Mouse (Mus musculus) kidney, postnatal 25 days (tissue): Measurements from ENCODE around the gene Aamp.

ENCODE experiments used
- DNase-seq, 2 experiments: peaks; one replicate each; pipeline ENCODE4 v3.0.0; 2021; ENCODE audit warnings: mixed read lengths in 2 of 2

The Aamp gene

DNA sequence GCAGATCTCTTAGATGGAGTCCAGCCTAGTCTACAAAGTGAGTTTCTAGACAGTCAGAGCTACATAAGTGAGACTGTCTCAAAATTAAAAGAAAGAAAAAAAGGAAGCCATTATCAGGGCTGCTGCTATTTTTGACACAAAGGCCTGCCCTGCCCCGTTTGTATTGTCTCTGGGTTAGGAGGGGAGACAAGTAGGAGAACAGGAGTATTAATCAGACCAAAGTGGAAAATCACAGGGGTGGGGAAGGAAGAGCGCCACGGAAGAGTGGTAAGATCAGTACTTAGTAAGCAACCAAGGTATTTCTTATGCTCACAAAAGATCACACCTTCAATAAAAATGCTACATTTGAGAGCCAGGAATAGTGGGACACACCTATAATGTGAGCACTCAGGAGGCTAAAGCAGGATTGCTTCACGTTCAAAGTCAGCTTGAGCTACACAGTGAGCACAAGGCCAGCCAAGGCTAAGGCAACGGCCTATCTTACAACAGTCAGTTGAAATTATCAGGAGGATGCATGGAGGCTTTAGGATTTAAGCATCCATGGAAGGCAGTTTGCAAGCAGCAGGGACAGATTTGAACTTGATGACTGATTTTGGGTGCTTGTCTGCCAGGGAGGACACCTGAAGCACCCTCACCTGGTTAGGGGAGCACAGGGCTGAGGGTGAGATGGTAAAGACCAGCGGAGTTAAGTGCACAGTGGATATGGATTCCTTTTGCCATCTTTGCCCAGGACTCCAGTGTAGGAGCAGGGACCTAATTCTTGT, 16.0 kb upstream of the Aamp start:
- DNase-seq, result no peak

DNA sequence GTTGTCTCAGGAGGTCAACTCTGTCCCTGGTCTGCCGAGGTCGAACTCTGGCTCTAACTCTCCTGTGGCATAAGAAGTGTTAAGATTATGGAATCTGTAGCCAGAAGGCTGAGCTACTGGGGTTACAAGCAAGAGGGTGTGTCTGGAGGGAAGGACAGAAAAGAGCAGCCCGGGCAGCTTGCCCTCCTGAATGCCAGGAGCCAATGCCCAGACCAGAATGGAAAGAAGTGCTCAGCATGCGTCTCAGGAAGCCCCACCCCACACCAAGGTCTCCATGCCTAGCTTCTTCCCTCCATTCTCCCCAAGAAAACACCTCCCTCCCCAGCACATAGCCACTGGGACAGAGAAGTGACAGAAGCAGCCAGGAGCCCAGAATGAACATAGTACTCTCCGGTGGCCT, 14.5 kb upstream of the Aamp start:
- no peak for DNase-seq

DNA sequence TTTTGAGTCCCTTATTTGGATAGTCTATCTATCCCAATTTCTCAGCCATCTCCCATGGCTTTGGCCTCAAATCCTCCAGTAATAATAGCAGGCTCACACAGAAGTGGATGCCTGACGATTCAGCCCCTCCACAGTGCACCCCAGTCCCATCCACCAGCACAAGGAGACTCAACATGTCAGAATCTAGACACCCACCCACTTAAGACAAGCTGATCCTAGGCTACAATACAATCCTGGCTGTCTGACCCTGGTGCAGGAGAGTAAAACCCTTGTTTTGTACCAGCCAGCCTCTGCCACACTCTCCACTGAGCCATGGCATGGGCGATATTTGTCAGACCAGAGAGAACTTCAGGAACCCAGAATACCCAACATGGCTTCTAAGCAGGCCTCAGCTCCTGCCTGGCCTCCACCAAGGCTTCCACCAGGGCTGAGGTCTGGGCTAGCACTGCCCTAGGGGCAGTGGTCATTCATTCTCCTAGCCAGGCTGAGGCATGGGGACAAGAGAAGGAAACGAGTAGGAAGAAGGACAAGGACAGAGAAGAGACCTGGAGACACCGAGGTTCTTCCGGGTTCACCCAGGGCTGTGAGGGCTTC, 13.7 kb upstream of the Aamp start:
- no peak for DNase-seq

DNA sequence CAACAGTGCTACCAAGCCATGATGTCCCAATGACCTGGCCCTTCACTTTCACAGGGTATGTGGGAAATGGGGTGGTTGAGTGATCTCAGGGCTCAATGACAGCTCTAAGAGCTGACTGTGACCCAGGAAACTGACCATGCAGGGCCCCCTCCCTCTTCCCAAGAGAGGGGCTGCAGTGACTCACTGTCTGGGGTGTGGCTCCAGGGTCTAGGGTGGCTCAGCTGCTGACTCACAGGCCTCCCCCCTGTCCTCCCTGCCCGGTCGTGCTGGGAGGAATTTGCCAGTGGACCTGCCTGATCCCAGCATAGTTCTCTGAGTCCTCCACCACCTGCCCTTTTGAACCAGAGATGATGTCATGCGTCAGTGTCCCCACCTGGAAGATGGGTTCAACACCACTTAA, 12.7 kb upstream of the Aamp start:
- peak in 1 of 2 experiments; percentile 75 for DNase-seq

DNA sequence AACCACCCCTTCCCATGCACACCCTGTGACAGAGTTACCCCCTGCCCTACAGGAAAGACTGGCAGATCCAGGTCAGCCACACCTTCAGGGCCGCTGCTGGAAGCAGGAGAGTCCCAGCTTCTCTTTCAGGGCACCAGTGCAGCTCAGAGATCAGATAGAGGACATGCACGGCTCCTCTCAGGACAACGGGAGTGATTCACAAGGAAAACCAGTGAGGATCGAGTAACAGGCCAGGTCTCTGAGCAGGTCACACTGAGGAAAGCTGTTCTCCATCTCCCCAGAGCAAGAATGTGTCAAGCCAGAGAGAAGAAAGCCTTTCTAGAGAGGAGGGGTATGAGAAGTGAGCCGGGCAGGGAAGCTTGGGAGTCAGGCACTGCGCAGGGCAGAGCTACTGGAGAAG, 11.9 kb upstream of the Aamp start:
- DNase-seq, result no peak

DNA sequence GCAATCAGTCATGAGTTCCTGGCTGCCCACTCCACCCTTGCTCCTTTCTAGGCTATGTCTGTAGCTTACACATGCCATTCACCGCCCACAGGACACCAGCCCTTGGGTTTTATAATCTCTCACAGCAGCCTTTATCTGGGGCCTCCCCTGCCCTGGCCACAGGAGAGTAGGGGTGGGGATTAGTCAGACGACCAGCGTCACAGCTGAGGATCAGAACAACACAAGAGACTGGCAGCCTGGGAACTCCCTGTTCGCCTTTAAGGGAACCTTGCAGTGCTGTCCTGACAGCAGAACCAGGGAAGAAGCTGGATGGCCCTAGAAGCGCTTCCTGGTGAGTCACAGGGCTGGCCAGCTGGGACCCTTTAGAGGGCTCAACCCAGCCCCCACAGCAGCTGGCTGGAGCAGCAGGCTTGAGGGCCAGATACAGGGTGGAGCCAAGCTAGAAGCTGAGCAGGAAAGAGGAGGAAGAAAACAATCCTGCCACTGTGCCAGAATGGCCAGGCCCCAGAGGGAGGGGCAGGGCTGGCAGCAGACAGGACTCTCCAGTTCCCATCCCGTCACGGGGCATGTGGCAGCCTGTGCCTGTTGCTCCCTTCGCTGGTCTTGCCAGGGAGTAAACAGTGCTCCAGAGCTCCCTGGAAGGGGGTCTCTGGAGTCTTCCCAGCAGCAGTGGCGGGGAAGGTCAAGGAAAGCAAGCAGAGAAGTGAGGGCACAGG, 11.1 kb upstream of the Aamp start:
- DNase-seq, result peak; percentile 86 to 94

DNA sequence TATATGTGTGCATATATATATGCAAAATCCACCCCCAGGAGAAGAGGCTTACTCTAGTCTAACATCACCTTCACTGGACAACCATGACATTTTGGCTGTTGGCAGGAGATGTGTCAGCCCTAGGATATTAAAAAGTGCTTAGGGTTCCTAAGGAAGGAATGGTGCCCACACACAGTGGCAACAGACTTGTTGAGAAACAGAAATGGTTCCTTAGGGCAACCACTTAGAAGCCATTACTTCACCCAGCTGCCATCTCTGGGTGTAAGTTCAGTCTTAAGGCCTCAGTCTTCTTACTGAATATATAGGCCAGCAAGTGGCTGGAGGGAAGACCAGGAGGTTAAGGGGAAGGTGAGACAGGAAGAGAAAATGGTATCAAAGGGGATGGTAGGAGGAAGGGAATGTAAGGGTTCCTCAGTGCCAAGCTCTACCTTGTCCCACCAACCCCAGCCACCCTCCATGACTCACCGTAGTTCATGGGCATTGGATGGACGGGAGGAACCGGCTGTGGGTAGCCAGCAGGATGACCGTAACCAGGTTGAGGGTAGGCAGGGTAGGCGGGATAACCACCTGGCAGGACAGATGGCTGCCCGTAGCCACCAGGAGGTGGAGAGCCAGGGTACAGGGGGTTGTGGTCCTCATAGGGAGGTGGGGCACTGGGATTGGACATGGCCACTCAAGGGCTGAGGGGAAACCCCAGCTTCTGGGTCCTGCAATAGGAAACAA, 10.4 kb upstream of the Aamp start:
- DNase-seq, result no peak

DNA sequence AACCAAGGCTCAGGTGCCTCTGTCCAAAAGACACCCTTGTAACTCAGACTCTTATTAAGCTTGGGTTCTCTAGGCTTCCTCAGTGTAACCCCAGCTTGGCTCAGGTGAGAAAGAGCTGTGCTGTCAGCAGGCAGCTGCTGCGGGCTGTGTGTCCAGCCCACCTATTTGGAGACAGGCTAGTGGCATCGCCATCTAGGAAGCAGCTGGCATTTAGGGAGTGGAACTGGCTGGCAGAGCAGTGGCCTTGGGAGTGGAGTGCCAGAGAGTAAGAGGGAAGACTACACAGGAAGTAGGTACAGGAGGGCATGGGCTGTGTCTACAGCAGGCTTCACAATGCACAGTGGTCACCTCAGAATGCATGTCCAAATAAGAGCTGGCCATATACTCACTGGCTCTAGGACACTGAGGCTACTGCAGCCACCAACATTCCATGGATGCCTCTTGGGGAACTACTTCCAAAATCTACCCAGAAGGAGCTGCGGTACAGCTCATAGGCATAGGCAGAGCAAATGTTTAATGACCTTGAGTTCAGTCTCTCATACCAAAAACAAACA, 9.6 kb upstream of the Aamp start:
- no peak for DNase-seq

DNA sequence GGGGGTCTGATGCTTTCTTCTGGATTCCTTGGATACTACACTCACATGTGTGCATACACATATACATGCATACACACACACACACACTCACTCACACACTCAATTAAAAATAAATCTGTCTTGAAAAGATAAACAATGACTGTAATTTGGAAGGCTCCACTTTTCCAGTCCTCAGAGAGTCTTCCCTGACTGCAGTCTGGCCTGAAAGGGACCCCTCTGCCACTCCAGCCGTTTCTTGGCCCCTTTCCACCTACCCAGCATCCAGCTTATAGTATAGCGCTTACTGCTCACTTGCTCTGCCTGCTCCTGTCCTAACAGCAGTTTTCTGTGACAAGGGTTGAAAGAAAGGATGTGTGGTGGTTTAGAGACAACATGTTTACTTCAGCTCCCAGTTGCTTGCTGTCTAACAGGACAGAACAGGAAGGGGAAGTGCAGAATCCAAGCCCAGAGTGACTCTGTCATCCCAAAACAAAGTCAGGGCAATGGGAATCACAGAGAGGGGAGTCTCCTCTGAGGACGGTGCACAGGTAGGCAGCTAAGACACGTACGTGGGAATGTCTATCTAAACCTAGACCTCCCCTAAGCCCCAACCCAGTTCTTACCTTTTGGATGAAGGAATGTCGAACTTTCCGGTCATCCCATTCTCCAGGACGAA, 8.9 kb upstream of the Aamp start:
- DNase-seq, result no peak

DNA sequence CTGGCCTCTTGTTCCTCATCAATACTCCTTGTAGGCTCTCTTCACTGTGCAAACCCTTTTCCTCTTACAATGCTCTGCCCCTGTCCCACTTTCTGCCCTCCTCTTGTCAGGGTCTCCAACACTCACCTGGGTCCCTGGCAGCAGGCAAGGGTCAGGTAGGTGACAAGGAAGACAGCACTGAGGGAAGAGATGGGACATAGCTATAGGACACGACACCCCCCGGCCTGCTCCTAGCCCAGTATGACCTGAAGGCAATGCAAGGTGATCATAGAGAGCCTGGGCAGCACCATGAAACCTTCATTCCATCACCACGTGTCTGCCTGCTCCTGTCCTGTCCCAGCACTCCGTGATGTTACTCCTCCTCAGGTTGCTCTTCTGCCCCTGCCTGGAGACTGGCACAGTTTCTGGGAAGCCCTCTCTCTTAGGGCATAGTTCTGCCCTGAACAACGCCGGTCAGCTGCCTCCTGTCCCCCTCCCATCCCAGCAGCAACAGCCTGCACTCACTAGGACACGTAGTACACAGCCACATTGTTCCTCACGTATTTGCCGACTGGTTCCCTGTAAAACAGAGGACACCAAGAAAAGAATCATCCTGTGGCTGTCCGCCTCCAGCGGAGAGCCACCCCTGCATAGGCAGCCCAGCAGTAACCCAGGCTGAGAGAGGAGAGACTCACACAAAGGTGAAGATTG, 7.9 kb upstream of the Aamp start:
- no peak for DNase-seq

DNA sequence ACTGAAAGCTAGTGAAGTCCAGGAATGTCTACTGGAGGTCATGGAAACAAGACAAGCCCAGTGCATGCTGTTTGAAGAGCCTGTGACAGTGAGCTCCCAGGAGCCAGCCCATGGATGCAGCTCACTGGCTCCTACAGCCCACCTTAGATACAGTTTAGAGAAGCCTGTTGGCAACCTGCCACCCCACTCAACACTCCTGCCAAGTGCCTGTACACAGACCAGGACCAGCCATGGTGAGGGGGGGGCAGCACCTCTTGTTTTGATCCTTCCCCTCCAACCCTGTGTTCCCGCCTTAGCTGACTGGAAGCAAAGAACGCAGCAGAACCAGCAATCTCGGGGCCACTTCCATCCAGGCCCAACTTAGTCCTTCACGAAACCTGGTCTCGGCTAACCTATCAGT, 5.6 kb upstream of the Aamp start:
- peak in 1 of 2 experiments; percentile 56 for DNase-seq

DNA sequence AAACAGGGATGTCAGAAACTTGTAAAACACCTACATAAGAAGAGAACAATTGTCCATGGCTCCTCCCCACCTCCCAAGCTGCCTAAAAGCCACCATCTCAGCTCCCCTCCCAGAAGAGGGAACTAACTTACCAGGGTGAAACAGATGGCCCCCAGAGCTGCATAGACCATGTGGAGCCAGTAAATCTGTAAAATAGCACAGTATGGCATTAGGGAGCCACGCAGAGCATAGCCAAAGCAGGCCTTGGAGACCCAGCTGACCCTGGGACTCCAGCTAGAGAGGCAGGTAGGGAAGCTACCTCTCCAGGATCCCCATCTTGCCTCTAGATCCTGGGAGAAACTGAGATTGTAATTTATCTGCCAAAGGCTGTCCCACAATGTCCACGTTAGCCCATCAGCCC, 5.2 kb upstream of the Aamp start:
- no peak for DNase-seq

DNA sequence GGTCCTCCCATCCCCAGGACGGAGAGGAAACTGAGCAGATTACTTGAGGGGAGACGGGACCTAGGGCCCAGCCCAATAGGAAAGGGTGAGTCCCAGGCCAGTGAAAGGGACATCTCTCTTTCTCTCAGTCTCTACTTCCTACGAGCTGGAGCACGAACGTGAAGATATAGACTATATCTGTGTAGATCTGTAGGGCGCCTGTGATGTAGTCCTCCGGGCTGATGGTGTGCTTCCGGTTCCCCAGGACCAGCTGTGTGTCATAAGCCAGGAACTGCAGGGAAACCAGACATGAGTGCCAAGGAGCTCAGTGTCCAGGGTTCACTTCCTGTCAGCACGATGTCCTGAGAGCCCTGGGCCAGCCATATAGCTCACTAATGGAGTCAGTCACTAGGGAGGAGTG, 4.7 kb upstream of the Aamp start:
- DNase-seq, result no peak

DNA sequence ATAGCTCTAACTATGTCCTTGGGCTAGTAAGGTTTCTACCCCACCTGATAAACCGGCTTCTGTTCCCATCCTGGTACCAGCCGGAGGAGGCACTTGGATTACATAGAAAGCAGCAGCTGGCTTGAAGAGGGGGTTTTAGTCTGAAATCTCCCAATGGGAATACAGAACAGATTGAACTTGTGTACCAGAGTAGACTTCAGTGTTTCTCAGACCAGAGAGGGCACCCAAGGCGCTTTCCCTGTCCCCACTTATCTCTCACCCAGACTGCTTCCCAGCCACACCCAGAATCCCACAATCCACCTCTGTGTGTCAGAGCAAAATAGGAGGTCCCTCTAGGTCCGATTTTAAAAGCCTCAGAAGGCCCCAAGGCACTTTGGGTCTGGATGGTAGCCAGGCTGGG, 3.8 kb upstream of the Aamp start:
- no peak for DNase-seq

DNA sequence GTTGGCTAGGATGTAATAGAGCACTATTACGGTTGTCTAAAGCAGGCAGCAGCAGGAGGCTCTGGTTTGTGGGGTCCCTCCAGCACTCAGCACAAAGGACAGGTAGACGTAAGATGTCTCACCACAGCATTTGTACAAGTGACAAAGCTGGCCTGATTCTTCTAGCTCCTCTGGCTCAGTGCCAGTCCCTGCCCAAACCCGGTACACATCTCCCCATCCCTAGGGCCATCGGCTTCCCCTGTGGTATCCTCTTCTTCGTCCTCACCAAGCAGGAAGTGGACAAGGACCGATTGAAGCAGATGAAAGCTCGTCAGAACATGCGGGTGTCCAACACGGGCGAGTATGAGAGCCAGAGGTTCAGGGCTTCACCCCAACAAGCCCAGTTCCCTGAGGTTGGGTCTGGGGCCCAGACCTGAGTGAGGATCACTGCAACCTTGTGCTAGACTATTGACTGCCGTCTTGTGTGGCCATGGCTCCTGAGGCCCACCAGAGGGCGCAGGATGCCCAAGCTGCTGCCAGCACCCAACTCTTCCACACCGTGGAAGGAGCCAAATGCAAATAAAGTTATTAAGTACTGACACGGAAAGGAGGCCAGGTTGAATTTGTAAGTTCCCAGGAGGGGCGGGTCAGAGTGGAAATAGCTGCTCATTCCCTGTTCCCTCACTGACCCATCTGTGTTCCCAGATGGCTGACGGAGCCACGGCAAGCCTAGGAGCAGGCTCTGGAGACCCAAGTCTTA, 2.5 kb upstream of the Aamp start:
- peak in 1 of 2 experiments; percentile 56 for DNase-seq

DNA sequence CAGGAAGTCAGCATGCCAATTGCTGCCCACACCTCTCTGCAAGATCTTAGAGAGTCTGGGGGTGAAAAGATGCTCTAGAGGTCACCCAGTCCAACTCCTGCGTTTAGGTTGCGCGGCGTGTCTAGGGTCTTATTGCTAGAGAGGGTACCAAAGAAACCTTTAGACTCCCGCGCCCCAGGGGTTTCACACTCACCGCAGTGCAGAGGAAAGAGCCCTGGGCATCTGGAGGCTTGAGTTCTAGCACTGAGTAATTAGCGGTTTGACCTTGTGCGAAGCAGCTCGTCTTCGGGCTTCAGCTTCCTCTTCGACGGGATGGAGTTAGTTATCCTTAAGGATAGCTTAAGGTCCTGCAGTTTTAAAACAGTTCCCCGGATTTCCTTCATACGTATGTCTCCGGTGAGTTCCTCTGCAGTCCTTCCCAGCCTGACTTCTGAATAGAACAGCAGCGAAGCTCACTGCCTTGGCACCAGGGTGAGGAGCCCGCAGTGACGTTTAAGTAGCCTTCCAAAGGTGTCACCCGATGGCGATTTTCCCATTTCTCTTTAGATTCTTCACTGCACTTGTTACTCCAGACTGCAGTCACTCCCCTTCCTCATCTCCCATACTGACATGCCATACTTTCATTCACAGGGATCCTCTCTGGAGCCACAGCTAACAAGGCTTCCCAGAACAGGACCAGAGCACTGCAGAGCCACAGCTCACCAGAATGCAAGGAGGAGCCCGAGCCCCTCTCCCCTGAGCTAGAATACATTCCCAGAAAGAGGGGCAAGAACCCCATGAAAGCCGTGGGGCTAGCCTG, 873 bp upstream of the Aamp start:
- DNase-seq, result peak in 1 of 2 experiments; percentile 35

DNA sequence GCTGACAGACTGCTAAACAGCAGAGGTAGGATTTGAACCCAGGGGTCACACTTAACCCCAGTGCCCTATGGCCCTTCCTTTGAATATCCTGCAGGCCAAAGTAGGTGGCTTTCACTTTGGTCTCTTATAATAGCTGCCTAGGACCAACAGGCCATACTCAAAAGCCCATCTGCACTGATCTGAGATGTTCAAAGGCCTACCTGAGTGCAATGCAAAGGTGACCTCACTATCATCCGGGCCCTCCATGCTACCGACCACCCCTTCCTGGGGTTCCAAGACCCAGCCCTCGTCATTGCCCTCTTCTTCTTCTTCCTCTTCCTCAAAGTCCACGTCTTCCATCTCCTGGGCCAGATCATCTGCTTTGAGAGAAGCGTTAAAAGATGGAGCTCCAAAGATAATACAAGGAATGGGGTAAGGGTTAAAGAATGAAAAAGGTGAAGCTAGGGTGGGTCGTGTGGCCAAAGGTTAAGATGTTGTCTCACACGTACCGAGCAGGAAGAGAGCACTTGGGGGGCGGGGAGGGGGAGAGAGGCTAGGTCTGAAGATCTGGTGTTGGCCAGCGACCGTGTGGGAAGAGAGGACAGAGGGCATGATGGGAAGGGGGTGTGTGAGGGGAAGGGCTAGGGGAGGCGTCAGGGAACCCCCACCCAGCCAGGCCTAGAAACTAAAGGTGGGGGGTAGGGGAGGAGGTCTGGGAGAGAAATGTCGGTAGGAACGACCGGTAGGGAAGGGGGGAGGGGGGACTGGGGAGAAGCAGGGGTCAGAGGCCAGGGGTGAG, 663 bp downstream of the Aamp start:
- peak; percentile 75 to 91 for DNase-seq

DNA sequence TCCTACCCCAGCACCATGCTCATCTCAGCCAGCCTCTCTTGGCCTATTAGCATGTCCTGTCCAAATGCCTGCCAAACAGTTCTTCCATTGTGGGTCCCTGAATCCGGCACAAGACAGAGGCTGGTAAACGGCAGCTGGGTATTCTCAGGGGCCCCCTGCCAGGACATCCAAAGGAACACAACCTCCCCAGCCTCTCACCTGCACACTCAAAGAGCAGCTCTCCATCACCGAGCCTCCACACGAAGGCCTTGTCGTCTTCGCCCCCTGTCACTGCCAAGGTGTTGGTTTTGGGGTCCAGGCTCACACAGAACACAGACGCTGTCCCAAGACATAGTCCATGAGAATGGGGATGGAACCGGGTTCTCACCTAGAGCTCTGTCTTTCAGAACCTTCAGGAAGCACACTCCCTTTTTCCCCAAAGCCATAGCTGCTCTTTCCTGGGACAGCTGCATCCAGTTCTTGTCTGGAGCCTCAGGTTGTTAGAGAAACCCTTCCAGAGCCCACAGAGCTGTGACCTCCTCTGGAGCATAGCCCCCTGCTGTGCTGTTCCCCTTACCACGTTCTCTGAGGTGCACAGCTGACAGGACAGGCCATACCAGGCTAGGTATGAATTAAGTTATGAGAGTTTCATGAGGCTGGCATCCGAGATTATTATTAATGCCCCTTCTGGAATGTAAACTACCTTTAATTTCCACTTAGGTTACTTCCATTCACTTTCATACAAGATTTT, 1.5 kb downstream of the Aamp start:
- DNase-seq, result no peak

DNA sequence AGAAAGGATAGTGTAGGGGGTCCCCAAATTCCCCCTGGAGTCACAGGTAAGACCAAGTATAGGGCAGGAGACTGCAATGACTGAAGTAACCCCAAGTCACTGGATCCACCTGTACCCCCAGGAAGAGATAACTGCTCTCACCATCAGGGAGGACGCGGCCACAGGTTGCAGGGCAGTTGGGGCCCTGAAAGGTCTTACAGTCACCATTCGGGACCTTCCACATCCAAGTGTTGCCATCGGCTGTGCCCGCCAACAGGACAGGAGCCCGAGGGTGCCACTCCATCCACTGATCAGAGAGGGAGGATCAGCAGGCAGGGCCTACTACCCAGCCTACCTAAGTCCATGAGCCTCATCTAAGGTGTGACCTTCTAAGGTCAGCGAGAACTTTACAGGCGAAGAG, 2.7 kb downstream of the Aamp start:
- no peak for DNase-seq
